ENCODE assay signal across 8 mouse cellular contexts in the genomic region with DNA sequence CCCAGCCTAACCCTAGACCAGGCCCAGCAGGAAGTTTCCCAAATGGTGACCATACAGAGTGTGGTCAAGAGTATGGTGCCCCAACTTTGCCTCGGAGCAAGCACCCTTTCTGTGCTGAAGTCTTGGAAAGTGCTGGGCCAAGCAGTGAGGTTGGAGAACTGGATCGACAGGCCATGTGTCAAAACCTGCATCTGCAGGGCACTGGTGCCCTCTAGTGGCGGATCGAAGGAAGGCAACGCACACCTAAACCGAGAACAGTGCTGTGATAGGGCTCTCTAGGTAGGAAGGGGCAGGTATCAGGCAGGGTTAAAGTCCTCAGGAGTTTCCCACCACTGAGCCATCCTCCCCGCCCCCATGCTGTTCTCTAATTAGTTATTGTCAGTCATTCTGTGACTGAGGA. TPM values are rescaled to one million over a fixed set of nuclear protein-coding genes. Genes with fewer than 3 reads are reported as not detected.
A peak's percentile ranks its signal among the peaks of the same experiment; 100 is the strongest.
DNase-seq lines count a peak whose midpoint lies in the region; ATAC-seq and TF ChIP-seq lines count a peak whose summit lies in the region.

No protein-coding gene starts in this region.

- no peak for TF ChIP-seq POLR2A in kidney, adult 2 months (IDR thresholded peaks at IDR 0.05; ENCODE audit: low read depth, low read length)

- no peaks in the 10 kb centered on the region for H3K4me1 ChIP-seq in heart, embryonic 11.5 days (ENCODE audit: control insufficient read depth, insufficient read depth, low read length)
- peaks cover 5% of the 10 kb centered on the region; the same call in 1 of the 2 replicates for H3K4me1 ChIP-seq in kidney, adult 2 months (ENCODE audit: control insufficient read depth, insufficient read depth, low read length)
- no peaks in the 10 kb centered on the region for H3K4me1 ChIP-seq in limb, embryonic 13.5 days

- peak; percentile 100; the same call in 1 of the 2 replicates for TF ChIP-seq CTCF in kidney, adult 2 months (conservative IDR thresholded peaks at IDR 0.05; ENCODE audit: insufficient read depth, insufficient read length, low read depth, low read length)

- intact Hi-C loops in gastrocnemius, postnatal 36 days (cut with DNase I) = loop anchor here (5.0 kb wide), 2 partner anchors 514 to 559 kb away; no protein-coding TSS in a partner anchor

- no peaks in the 10 kb centered on the region for H3K9me3 ChIP-seq in heart, embryonic 11.5 days (replicated peaks; ENCODE audit: control insufficient read depth, low read length)
- no peaks in the 10 kb centered on the region for H3K9me3 ChIP-seq in limb, embryonic 13.5 days

- H3K4me2 ChIP-seq in heart, embryonic 11.5 days = no peak overlapping the region
- H3K4me2 ChIP-seq in limb, embryonic 13.5 days (replicated peaks) = no peak overlapping the region

- no peak for ATAC-seq in heart, embryonic 11.5 days (replicated peaks; ENCODE audit: insufficient number of reproducible peaks, low FRiP score, low TSS enrichment)
- ATAC-seq in common myeloid progenitor, adult 5-6 weeks (replicated peaks; ENCODE audit: low read depth, poor library complexity, severe bottlenecking) = peak; percentile 83
- peak; percentile 63 for ATAC-seq in limb, embryonic 13.5 days (ENCODE audit: low FRiP score, low read depth)

- H3K27me3 ChIP-seq in heart, embryonic 11.5 days (ENCODE audit: control insufficient read depth, insufficient read depth, low read length) = peaks cover 4% of the 10 kb centered on the region; the same call in 1 of the 2 replicates
- H3K27me3 ChIP-seq in kidney, adult 2 months (replicated peaks; ENCODE audit: control insufficient read depth, insufficient read depth, low read length) = no peaks in the 10 kb centered on the region
- H3K27me3 ChIP-seq in limb, embryonic 13.5 days = no peaks in the 10 kb centered on the region; the same call in 1 of the 2 replicates

- no peak overlapping the region for H3K9ac ChIP-seq in heart, embryonic 11.5 days (ENCODE audit: low read depth, low read length)
- no peak overlapping the region for H3K9ac ChIP-seq in limb, embryonic 13.5 days

- H3K27ac ChIP-seq in heart, embryonic 11.5 days (ENCODE audit: low read depth, low read length) = no peak overlapping the region
- H3K27ac ChIP-seq in kidney, adult 2 months (ENCODE audit: insufficient read depth, low read depth, low read length) = no peak overlapping the region
- no peak overlapping the region for H3K27ac ChIP-seq in limb, embryonic 13.5 days

- WGBS in heart, embryonic 11.5 days (ENCODE audit: insufficient replicate concordance) = 2% methylated on average over 7 of the region's 7 CpGs
- WGBS in kidney, adult 2 months = 0% methylated on average over 7 of the region's 7 CpGs
- 2% methylated on average over 7 of the region's 7 CpGs for WGBS in limb, embryonic 13.5 days

- no peaks in the 10 kb centered on the region for H3K36me3 ChIP-seq in heart, embryonic 11.5 days (ENCODE audit: control insufficient read depth, insufficient read depth, low read length)
- H3K36me3 ChIP-seq in kidney, adult 2 months (ENCODE audit: control insufficient read depth, insufficient read depth, low read length) = no peaks in the 10 kb centered on the region
- H3K36me3 ChIP-seq in limb, embryonic 13.5 days = no peaks in the 10 kb centered on the region

- peak; percentile 73 to 87 for DNase-seq in heart, adult 18-20 months
- DNase-seq in gastrocnemius, postnatal 36 days = peak; percentile 57 to 66
- DNase-seq in kidney, adult 2 months = peak; percentile 83
- peak; percentile 81 for DNase-seq in naive thymus-derived CD4-positive, alpha-beta T cell, adult 2 months (ENCODE audit: low read depth)
- DNase-seq in spleen, postnatal 4 days (ENCODE audit: low spot score in 2 of 2) = peak; percentile 60 to 85

- no peak overlapping the region for H3K4me3 ChIP-seq in heart, embryonic 11.5 days (ENCODE audit: low read depth, low read length)
- H3K4me3 ChIP-seq in kidney, adult 2 months (ENCODE audit: insufficient read depth, low read depth, low read length) = no peak overlapping the region
- H3K4me3 ChIP-seq in limb, embryonic 13.5 days = no peak overlapping the region

RNA-seq across cellular contexts. Expression of a gene that starts 37.9 kb away (rescaled TPM):
- total RNA-seq in heart, adult 18-20 months (2021) = 1 to 10 TPM; 4.3 to 6.2 TPM
- polyA plus RNA-seq in heart, embryonic 11.5 days (2014; fragmentation: Nextera tagmentation; extraction: Ambion mirVana) = 18.0 and 19.9 TPM in 2 replicates
- 6.3 and 6.6 TPM in 2 replicates for total RNA-seq in common myeloid progenitor, adult 5-6 weeks (2017)
- total RNA-seq in gastrocnemius, postnatal 36 days (2021) = 1 to 10 TPM; 3.4 to 3.5 TPM
- 63.6 and 68.4 TPM in 2 replicates for polyA plus RNA-seq in kidney, adult 2 months (2012; rRNA removed)
- polyA plus RNA-seq in limb, embryonic 13.5 days (2015; fragmentation: Nextera tagmentation; extraction: Ambion mirVana) = 31.1 and 31.8 TPM in 2 replicates
